Mouse (Mus musculus) retina, postnatal 1 day (tissue): ENCODE measurements around the gene D030056L22Rik.

Source experiments
- DNase-seq: peaks from one replicate; pipeline ENCODE4 v3.0.0-alpha.2; 2012

D030056L22Rik gene

DNA sequence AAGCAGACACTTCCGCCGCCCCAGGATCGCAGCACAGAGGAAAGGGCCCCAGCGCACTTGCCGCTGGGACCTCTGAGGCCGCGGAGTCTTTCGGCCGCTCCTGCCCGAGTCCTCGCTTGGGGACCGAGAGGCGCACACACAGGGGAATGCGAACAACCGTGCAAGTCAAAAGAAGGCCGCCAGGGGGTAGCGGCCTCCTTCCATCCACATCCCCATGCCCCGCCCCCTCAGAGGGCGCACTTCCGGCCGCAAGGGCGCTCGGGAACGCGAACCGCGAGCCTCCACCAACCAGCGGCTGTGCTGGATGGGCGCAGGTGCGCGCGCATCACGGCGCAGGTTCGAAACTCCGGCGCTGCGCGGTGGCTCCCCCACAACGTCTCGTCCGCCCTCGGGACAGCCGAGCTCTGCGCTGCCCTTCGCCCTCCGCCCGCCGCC is at the start of gene D030056L22Rik:
Gene D030056L22Rik (plus strand): TSS at position 328 of the 435 bp plus-strand sequence.
- DNase-seq, result peak; percentile 99

- DNase-seq, result no peak
Observed at GRCm38 (mm10) chr19:18663904-18664303, 49.1 kb upstream of the D030056L22Rik start.

DNA sequence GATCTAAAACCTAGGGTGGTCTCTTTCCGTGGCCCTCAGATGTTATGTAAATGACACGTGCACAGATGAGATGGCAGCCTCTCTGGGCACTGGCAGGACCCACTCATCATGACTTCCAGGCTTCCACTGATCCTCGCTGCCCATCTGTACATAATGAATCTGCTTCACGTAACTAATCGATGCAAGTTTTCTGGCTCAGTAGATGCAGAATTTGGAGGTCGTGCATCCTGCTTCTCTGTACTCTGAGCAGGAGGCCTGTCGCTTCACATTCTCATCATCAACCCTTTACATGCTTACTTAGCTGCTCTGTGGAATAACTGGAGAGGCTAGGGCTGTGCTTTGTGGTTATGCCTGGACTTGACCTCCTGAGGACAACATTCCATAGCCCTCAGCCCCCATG is 46.0 kb upstream of the D030056L22Rik start:
- peak; percentile 67 for DNase-seq

- peak; percentile 79 for DNase-seq
Observed at GRCm38 (mm10) chr19:18669551-18669950, 43.4 kb upstream of the D030056L22Rik start.

DNA sequence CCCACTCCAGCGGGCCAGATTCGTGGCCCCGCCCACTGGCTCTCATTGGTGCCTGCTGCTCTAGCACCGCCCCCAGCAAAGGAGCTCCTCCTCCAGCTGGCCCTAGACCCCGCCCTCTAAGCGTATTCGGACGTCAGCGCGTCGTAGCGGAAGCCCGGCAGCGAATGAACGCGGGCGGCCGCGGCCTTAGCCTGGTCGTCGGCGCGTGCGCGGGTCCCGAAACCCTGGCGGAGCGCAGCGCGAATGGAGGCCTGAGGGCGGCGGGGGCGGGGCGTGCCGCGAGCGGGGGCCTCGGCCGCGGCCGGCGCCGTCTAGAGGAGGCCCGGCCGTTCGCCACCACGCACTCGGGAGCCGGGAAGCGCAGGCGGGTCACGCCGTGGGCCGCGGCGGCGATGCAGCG is 42.4 kb upstream of the D030056L22Rik start, which contains the start of gene Carnmt1:
Gene Carnmt1 (plus strand): TSS at position 157 of the 400 bp plus-strand sequence.
- peak; percentile 99 for DNase-seq

DNA sequence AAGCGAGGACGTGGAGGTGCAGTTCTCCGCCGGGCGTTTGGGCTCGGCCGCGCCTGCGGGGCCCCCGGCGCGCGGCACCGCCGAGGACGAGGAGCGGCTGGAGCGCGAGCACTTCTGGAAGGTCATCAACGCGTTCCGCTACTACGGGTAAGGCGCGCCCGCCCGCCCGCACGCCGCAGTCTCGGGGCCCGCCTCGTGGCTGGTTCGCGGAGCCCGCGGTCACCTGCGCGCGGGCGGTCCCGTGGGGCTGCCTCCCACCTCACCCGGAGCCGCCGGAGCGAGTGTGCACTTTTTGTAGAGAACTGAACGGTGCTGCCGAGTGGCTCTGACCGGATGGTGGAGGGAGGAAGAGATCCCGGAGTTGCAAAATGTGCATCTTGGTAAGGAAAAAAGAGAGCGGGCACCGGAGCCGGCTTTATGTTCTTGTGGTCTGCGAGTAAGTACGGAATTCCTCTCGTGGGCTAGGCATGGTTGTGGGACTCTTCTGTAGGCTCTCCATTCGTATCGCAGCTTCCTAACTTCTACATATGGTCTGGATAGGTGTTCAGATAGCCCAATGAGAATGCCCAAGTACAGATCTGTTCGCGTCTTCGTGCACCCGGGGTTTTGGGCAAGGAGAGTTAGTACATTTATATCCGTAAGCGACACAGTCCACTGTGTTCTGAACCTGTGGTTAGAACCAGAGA is 41.8 kb upstream of the D030056L22Rik start:
- peak; percentile 59 for DNase-seq

- no peak for DNase-seq
Observed at GRCm38 (mm10) chr19:18672498-18672897, 40.5 kb upstream of the D030056L22Rik start.

DNA sequence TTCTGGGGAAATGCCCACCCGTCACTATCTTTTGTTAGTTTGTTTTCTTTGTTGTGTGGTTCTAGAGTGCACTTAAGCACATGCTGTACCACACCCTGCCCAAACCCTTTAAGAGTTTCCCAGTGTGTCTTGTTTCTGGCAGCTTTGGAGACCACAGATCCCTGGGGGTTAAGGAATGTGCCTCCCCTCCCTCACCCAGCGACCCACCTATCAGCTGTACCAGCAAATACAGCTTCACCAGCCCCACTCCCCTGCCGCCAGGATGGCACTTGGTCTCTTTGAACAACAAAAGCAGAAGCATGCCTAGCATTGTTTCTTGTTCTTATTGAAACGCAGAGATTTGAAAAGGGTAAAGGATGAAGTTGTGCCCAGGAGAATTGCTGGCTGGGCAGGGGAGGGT is 39.9 kb upstream of the D030056L22Rik start:
- DNase-seq, result no peak

DNA sequence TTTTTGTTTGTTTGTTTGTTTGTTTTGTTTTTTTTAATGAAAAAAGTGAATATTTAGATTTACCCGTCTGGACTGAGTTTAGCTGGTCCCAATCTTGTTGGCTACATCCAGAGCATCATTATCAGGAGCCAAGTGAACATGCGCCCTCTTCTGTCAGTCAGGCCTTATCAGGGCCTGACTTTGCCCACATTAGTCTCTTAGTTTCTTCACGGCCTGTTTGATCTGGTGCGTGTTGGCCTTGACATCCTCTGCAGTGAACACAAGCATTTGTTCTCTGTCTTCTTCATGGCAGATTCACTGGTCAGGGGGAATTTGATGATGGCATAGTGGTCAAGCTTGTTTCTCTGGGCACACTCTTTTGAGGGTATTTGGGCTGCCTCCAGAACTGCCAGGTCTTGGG is 30.9 kb upstream of the D030056L22Rik start:
- no peak for DNase-seq

DNA sequence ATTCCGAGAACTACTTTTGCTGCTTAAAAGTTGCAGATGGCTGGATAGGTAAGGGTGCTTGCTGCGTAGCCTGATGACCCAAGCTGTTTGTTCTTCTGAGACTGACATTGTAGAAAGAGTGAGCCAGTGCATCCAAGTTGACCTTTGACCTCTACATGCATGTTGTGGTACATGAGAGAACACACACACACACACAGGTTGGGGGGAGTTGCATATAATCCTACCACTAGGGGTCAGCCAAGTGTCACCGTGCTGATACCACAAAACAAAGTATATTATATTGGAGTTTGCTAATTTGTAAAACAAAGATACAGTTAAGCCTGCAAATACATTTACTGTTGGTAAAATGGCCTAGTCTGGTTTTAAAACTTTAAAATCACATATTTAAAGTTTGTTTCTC is 25.4 kb upstream of the D030056L22Rik start:
- DNase-seq, result peak; percentile 74

- DNase-seq, result no peak
Observed at GRCm38 (mm10) chr19:18692176-18692575, 20.8 kb upstream of the D030056L22Rik start.

DNA sequence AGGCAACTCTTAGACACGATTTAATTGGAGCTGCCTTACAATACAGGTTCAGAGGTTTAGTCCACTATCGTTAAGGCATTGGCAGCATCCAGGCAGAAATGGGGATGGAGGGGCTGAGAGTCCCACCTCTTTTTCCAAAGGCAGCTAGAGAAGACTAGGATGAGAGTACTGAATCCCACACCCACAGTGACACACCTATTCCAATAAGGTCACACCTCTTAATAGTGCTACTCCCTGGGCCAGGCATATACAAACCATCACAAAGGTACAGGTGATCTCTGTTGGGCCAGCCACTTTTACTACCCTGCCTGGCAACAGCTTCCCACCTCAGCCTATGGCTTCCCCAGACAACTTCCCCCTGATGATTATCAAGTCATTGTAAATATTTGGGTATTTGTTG is 20.2 kb upstream of the D030056L22Rik start:
- no peak for DNase-seq

GRCm38 (mm10) chr19:18695116-18695515 is 17.9 kb upstream of the D030056L22Rik start:
- DNase-seq, result no peak

DNA sequence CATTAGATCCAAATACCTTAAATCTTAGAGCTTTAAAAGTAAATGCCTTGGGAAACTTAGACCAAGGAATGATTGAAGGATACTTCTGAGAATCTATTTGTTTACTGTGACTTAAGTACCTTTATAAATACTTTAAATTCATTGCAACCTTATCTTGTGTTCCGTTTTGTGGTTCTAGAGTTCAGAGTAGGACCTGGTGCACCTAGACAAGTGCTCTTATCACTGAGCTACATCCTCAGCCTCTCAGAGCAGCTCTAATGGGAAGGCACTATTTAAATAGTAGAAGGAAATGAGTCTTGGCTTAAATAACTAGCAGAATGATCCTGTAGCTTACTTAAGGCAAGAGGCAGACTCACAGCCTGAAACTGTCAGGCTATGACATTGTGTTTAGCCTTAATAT is 17.4 kb upstream of the D030056L22Rik start:
- no peak for DNase-seq

DNA sequence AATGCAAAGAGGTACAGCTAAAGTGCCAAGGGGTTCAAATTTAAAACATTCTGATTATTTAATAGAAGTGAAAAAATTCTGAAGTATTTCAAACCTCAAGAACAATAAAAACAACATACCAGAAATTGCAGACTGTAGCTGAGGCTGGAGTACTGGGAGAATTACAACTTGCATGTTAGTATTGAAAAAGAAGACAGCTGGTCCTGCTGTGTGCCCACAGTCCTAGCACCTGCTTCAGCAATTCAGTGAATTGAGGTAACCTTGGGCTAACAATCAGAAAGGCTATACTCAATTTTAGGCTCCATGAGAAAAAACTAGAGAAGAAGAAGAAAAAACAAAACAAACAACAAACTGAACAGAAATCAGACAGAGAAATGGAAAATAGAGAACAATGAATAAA is 4.9 kb upstream of the D030056L22Rik start:
- DNase-seq, result no peak

DNA sequence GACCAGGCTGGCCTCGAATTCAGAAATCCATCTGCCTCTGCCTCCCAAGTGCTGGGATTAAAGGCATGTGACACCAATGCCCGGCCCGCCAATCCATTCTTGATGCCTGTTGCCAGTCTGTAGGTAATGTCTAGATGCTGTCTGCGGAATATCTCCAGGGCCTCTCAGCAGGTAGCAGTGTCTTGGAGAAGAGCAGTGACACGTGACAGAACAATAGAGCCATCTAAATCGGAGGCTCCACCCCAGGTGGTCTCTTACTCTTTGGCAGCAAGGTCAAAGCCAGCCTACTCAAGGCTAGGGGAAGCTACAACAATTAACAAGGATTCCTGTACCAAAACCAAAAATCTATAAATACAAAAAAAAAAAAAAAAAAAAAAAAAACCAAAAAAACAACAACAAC is 2.1 kb upstream of the D030056L22Rik start:
- no peak for DNase-seq

GRCm38 (mm10) chr19:18711589-18711988 is 1.4 kb upstream of the D030056L22Rik start:
- DNase-seq, result no peak

DNA sequence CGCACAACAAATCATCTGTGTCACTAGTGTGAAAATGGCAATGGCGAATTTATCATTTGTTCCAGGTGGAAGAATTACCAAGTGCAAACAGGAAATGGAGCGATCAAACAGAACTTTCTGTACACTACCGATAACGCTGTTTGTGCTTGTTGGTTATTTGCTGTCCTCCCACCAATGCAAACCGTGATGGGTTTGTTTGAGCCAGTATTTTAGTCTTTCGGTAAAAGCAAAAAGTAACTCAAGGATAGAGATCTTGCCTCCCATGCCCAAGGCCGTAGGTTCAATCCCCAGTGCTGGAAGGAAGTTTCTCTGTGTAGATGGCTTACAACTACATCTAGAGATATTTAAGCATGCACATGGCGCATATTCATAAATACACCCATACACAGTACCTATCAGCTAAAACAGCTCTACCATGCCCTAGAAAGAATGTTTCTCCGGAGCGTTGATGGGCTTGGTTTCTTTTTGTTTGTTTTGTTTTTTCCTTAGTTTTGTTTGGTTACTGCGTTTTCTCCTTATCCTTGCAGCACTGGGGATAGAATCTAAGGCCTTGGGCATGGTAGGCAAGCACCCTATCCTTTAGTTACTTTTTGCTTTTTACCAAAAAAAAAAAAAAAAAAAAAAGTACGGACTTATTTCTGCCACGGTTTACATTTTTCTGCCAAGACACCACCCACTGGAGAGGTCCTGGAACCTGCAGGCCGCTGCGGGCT is 684 bp upstream of the D030056L22Rik start:
- no peak for DNase-seq

DNA sequence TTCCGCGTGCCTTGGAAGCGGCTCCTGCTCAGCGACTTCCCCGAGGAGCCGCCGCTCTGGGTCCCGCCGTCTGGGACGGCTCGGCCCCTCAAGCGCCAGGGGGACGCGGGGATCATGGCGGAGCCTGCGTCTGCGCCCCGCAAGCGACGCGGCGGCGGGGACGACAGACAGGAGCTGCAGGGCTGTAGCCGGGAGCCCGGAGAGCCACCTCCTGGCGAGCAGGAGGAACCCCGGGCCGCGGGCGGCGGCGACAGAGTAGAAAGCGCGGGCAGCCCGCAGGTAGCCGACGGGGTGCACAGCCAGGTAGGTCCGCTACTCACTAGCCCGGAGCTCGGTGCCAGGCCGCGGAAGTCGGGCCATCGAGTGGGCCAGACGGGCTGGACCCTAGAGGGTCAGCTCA is 364 bp downstream of the D030056L22Rik start:
- DNase-seq, result peak; percentile 70

GRCm38 (mm10) chr19:18716374-18716773 is 3.4 kb downstream of the D030056L22Rik start:
- peak; percentile 78 for DNase-seq

- no peak for DNase-seq
Observed at GRCm38 (mm10) chr19:18720337-18720736, 7.3 kb downstream of the D030056L22Rik start.

DNA sequence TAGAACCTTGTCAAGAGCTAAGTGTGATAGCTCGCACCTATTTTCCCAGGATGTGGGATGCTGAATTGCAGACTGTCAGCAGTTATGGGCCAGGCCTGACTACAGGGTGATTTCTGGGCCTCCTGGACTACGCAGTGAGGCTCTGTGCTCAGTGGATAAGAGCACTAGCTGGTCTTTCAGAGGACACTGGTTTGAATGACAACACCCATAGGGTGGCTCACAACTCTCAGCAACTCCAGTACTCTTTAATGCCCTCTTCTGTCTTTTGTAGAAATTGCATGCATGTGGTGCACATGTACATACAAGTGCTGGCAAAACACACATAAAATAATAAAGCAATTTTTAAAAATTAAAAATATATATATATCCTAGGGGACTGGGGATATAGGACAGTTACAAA is 12.2 kb downstream of the D030056L22Rik start:
- DNase-seq, result no peak

GRCm38 (mm10) chr19:18730255-18730654 is 17.3 kb downstream of the D030056L22Rik start:
- no peak for DNase-seq

GRCm38 (mm10) chr19:18731077-18731476 is 18.1 kb downstream of the D030056L22Rik start:
- no peak for DNase-seq
